Mouse (Mus musculus) liver, adult 2 months (tissue): ENCODE data around the gene Shld2.

Source experiments
- CTCF ChIP-seq: fragments of 200-500 bp; IDR thresholded peaks from 2 replicates; pipeline ENCODE4 v1.5.1; 2011; ENCODE audit warnings: low read depth, low read length, control low read depth
- POLR2A ChIP-seq: fragments of 200-500 bp; IDR thresholded peaks from 2 replicates; pipeline ENCODE4 v1.6.1; 2011; ENCODE audit warnings: low read length, control low read depth; ENCODE audit not compliant: insufficient read depth; ENCODE audit errors: extremely low read depth

DNA sequence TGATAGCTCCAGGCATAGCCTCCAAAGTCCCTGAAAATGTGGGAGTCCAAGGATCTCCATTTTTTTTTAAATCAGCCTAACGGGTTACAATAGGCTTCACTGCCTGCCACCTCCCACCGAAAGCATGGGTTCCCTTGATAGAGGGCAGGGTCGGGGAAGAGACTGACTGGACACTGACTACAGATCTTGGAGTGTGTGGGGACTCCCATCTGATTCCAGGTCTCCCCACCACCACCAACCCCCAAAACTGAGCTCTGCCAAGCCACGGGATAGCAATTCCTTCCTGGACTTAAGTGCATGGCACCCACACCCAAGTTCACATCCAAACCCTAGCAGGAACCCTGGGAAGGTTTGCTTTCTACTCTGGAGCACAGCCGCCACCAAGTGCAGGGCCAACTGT is 89.9 kb downstream of the Shld2 start:
- no peak for TF ChIP-seq POLR2A
- TF ChIP-seq CTCF, result no peak
